Mouse (Mus musculus) forebrain, embryonic 14.5 days (tissue): ENCODE data around the gene Swsap1. TPM values are rescaled to one million over a fixed set of nuclear protein-coding genes. Genes with fewer than 3 reads are reported as not detected.

Experiments used
- ATAC-seq: fragments of 200-750 bp; cut with Nextera tagmentation; 2 replicates; pipeline ENCODE4 v1.8.0; 2017; ENCODE audit warnings: mild to moderate bottlenecking, moderate library complexity
- DNase-seq: peaks from one replicate; pipeline ENCODE4 v3.0.0-alpha.2; 2015; ENCODE audit warnings: low spot score
- H3K27ac ChIP-seq: fragments of 300-500 bp; sonication (generic); 2 replicates; pipeline ENCODE4 v1.5.1; 2014; ENCODE audit warnings: low read depth, mild to moderate bottlenecking, control low read depth, low read length, moderate library complexity
- H3K27me3 ChIP-seq: fragments of 300-500 bp; sonication (generic); replicated peaks from 2 replicates; pipeline ENCODE4 v1.6.1; 2014; ENCODE audit warnings: low read length, control low read depth, mixed read lengths; ENCODE audit not compliant: control insufficient read depth, insufficient read depth
- H3K36me3 ChIP-seq: fragments of 300-500 bp; sonication (generic); 2 replicates; pipeline ENCODE4 v1.6.1; 2014; ENCODE audit warnings: low read length, control low read depth; ENCODE audit not compliant: control insufficient read depth, insufficient read depth
- H3K4me1 ChIP-seq: fragments of 300-500 bp; sonication (generic); 2 replicates; pipeline ENCODE4 v1.6.1; 2014; ENCODE audit warnings: antibody characterized with exemption, low read length, control low read depth; ENCODE audit not compliant: control insufficient read depth, insufficient read depth
- H3K4me2 ChIP-seq: fragments of 300-500 bp; sonication (generic); 2 replicates; pipeline ENCODE4 v1.6.1; 2014; ENCODE audit warnings: mild to moderate bottlenecking, control low read depth, low read length
- H3K4me3 ChIP-seq: fragments of 300-500 bp; sonication (generic); 2 replicates; pipeline ENCODE4 v1.5.1; 2014; ENCODE audit warnings: low read depth, low read length, control low read depth
- H3K9ac ChIP-seq: fragments of 300-500 bp; sonication (generic); 2 replicates; pipeline ENCODE4 v1.6.1; 2014; ENCODE audit warnings: mild to moderate bottlenecking, low read length, control low read depth, moderate library complexity
- H3K9me3 ChIP-seq: fragments of 300-500 bp; sonication (generic); replicated peaks from 2 replicates; pipeline ENCODE4 v1.6.1; 2016; ENCODE audit warnings: low read length, control low read depth, mixed read lengths; ENCODE audit not compliant: control insufficient read depth
- WGBS: fragments of 180-500 bp; shearing (Covaris S2); extraction: QIAGEN DNeasy Blood & Tissue Kit; methylation state at CpG from one replicate; pipeline ENCODE4 v1.1.7; 2014; 5-methylcytosine and 5-hydroxymethylcytosine counted together
- polyA plus RNA-seq: library from polyadenylated mRNA; unstranded; fragments of >200 nt; fragmentation: Nextera tagmentation; extraction: Ambion mirVana; gene quantifications from 2 replicates; pipeline ENCODE4 v1.2.1, GENCODE M21; 2014

Gene Swsap1
- polyA plus RNA-seq, 1 experiment from 2014 or later, result 23.6 TPM

DNA sequence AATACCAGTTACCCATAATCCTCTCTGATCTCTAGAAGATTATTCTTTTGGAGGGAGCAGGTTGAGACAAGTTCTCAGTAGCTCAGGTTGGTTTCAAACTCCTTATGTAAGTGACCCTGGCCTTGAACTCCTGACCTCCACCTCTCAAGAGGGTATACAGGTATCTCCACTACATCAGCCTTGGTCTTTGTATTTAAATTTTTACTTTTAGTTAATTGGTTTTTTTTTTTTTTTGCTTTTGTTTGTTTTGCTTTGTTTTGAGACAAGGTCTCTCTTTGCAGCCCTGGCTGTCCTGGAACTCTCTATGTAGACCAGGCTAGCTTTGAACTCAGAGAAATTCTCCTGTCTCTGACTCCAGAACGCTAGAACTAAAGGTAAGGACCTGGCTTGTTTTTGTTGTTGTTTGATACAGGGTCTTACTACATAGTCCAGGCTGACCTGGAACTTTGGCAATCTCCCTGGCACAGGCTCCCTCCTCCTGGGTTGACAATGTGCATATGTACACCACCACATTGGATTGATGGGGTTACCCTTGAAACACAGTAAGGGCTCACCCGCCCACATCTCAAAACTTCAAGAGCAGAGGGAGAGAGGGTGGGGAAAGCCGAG lies 32.0 kb upstream of the Swsap1 start:
- Histone ChIP-seq H3K36me3 (no peaks in the 10 kb centered on the region), H3K27me3 (no peaks in the 10 kb centered on the region), H3K9ac (no peak overlapping the region), H3K27ac (no peak overlapping the region), H3K4me1 (peaks cover 7% of the 10 kb centered on the region; the same call in 1 of the 2 replicates), H3K4me2 (no peak overlapping the region), H3K9me3 (no peaks in the 10 kb centered on the region), H3K4me3 (no peak overlapping the region)
- ATAC-seq (no peak), DNase-seq (no peak)
- 90% methylated on average over 3 of the region's 3 CpGs for WGBS

DNA sequence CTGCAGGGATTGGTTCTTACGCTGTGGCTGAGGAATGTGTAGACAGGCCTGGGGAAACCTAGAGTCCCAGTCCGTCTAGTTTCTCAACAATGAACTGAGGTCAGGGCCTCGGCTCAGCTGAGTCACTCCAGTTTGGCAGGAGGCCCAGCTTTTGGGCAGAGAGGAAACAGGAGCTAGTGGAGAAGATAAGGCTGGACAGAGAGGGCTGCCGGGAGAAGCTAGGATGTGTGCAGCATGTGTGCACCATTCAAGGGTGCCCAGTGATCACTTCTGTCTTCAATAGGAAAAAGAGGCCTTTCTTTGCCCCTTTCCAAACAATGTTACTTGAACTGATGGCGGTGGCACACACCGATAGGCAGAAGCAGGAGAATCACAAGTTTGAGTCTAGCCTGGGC lies 31.5 kb upstream of the Swsap1 start:
- no peak overlapping the region for H3K27ac ChIP-seq
- H3K36me3 ChIP-seq, result no peaks in the 10 kb centered on the region
- no peaks in the 10 kb centered on the region for H3K27me3 ChIP-seq
- no peak overlapping the region for H3K9ac ChIP-seq
- no peak for DNase-seq
- ATAC-seq, result no peak
- no peak overlapping the region for H3K4me3 ChIP-seq
- 77% methylated on average over 6 of the region's 6 CpGs for WGBS
- H3K4me2 ChIP-seq, result no peak overlapping the region
- H3K9me3 ChIP-seq, result no peaks in the 10 kb centered on the region
- H3K4me1 ChIP-seq, result peaks cover 7% of the 10 kb centered on the region; the same call in 1 of the 2 replicates

DNA sequence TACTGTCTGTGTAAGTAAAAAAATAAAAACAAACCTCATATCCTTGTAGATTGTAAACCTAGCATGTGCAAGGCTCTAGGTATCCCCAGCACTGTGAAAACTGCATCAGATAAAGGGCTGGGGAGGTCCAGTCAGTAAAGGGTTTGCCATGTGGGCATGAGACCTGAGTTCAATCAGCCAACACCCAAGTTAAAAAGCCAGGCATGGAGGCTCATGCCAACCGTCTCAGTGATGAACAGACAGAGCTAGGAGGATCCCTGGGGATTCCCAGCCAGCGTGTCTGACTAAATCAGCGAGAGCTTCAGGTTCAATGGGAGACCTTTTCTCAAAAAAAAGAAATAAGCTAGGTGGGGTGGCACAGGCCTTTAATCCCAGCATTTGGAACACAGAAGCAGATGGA lies 30.5 kb upstream of the Swsap1 start:
- H3K4me2 ChIP-seq, result no peak overlapping the region
- H3K9me3 ChIP-seq, result no peaks in the 10 kb centered on the region
- 91% methylated on average over 3 of the region's 3 CpGs for WGBS
- no peaks in the 10 kb centered on the region for H3K27me3 ChIP-seq
- no peak overlapping the region for H3K9ac ChIP-seq
- H3K4me1 ChIP-seq, result peaks cover 7% of the 10 kb centered on the region; the same call in 1 of the 2 replicates
- no peaks in the 10 kb centered on the region for H3K36me3 ChIP-seq
- ATAC-seq (no peak), DNase-seq (no peak)
- H3K4me3 ChIP-seq, result no peak overlapping the region
- H3K27ac ChIP-seq, result no peak overlapping the region

DNA sequence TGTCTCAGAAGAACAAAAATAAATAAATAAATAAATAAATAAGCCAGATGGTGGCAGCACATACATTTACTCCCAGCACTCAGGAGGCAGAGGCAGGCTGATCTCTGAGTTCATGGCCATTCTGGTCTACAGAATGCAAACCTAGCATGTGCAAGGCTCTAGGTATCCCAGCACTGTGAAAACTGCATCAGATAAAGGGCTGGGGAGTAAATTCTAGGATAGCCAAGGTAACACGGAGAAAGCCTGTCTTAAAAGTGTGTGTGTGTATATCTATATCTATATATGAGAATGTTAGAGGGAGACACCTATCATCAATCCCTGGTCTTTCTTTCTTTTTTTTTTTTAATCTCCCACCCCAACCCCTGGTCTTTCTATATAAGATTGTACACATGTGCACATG lies 30.0 kb upstream of the Swsap1 start:
- H3K4me2 ChIP-seq, result no peak overlapping the region

DNA sequence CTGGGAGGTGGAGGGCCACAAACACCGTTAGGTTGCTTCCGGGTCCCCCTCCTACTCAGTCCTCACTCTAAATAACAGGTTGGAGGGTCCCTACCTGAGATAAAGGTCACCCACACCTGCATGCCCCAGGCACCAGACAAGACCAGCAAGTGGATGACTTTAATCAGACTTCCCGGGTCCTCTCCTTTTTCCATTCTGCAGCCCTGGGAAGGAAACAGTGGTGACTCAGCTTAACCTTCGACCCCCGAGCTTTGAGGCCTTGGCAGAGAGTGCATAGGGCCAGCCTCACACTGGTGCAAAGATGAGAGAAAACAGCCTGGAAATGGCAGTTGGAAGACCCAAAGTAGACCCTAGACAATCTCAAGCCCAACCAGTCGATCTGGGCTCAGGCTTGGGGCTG lies 29.4 kb upstream of the Swsap1 start:
- ATAC-seq (no peak), DNase-seq (no peak)
- Histone ChIP-seq H3K9me3 (no peaks in the 10 kb centered on the region), H3K4me2 (peak overlapping the region; percentile 62), H3K27ac (no peak overlapping the region), H3K4me3 (no peak overlapping the region), H3K27me3 (no peaks in the 10 kb centered on the region), H3K9ac (no peak overlapping the region; the same call in 1 of the 2 replicates), H3K4me1 (peaks cover 7% of the 10 kb centered on the region; the same call in 1 of the 2 replicates), H3K36me3 (no peaks in the 10 kb centered on the region)
- 88% methylated on average over 6 of the region's 6 CpGs for WGBS

More for the DNA sequence above, 30.0 kb upstream of the Swsap1 start:
- H3K9me3 ChIP-seq, result no peaks in the 10 kb centered on the region
- 100% methylated on average over 1 of the region's 1 CpGs for WGBS
- H3K36me3 ChIP-seq, result no peaks in the 10 kb centered on the region
- peaks cover 7% of the 10 kb centered on the region; the same call in 1 of the 2 replicates for H3K4me1 ChIP-seq
- H3K4me3 ChIP-seq, result no peak overlapping the region
- H3K27ac ChIP-seq, result no peak overlapping the region
- DNase-seq (no peak), ATAC-seq (no peak)
- H3K27me3 ChIP-seq, result no peaks in the 10 kb centered on the region
- H3K9ac ChIP-seq, result no peak overlapping the region

DNA sequence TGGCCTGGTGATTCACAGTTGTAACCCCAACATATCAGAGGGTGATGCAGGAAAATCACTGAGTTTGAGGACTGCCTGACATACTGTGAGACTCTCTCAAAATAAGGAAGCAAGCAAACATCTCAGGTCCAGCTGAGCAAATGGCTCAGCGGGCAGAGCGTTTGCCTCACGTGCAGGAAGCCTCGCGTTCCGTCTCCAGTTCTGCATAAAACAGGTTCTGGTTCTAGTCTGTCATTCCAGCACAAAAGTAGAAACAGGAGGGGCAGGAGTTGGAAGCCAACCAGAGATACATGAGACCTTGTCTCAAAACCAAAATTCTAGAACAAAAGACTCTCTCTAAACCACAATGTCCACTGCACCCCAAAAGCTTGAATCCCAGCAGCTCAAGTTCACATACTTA lies 28.8 kb upstream of the Swsap1 start:
- H3K9ac ChIP-seq, result peak overlapping the region; percentile 61
- H3K4me3 ChIP-seq, result peak overlapping the region; percentile 40
- H3K9me3 ChIP-seq, result no peaks in the 10 kb centered on the region
- peak overlapping the region; percentile 62 for H3K4me2 ChIP-seq
- ATAC-seq (no peak), DNase-seq (no peak)
- peaks cover 7% of the 10 kb centered on the region; the same call in 1 of the 2 replicates for H3K4me1 ChIP-seq
- H3K27me3 ChIP-seq, result no peaks in the 10 kb centered on the region
- H3K27ac ChIP-seq, result peak overlapping the region; percentile 40; the same call in 1 of the 2 replicates
- WGBS, result 3% methylated on average over 6 of the region's 6 CpGs
- no peaks in the 10 kb centered on the region for H3K36me3 ChIP-seq

DNA sequence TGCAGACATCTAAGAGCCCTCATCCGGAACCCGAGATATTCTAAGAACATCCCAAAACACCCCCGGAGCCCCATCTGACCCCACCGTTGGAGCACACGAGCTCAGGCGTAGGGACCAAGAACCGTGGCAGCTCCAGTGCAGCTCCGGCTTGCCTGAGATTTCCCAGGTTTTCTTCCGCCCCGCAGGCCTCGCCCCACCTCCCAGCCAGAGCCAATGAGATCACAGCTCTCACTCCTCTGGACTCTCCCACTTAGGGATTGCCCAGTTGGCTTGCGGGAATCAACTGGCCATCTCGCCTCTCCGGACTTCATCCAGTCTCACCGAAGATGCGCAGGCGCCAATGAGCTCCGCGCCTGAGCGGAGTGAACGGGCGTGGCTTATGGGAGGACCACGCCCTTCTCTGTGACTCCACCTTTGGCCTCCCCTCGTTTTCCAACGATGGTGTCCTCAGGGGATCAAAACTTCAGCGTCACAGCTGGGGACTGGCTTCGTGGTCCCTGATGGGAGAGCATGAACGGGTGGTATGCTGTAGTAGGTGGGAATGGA lies 28.3 kb upstream of the Swsap1 start, which contains the start of the genes Ccdc159 and Tmem205:
Gene Ccdc159 (plus strand): TSS at position 264 of the 546 bp plus-strand sequence.
Gene Tmem205 (minus strand): TSS at position 349 of the 546 bp plus-strand sequence.
- peak within 1 kb of the TSS; percentile 40 for H3K27ac ChIP-seq
- WGBS, result under 1% methylated on average over 28 of the region's 28 CpGs

DNA sequence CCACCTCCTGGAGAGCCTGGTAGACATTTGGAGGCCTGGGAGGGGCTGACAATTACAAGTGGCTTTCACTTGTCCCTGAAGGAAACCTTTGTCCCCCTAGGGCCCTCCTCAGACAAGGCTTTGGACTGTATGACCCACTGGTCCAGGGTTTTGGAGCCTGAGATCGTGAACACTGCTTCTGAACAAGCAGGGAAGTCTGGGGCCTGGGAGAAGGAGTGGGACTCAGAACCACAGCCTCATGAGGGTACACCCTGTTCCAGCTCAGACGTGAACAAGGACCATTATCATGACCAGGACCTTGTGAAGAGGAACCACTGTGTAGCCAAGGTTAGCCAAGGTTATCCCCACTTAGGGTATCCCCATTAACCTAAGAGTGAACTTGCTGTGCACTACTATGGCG lies 26.3 kb upstream of the Swsap1 start:
- Histone ChIP-seq H3K4me1 (peaks cover 7% of the 10 kb centered on the region; the same call in 1 of the 2 replicates), H3K27me3 (no peaks in the 10 kb centered on the region), H3K36me3 (no peaks in the 10 kb centered on the region), H3K4me3 (no peak overlapping the region), H3K27ac (no peak overlapping the region), H3K9ac (no peak overlapping the region), H3K4me2 (no peak overlapping the region), H3K9me3 (no peaks in the 10 kb centered on the region)
- no peak for DNase-seq
- no peak for ATAC-seq
- WGBS, result 90% methylated on average over 3 of the region's 3 CpGs

More for the DNA sequence above, 28.3 kb upstream of the Swsap1 start, which contains the start of the genes Ccdc159 and Tmem205:
- Histone ChIP-seq H3K36me3 (no peaks in the 10 kb centered on the region), H3K4me1 (peaks cover 7% of the 10 kb centered on the region; the same call in 1 of the 2 replicates), H3K9me3 (no peaks in the 10 kb centered on the region), H3K27me3 (no peaks in the 10 kb centered on the region), H3K9ac (peak within 1 kb of the TSS; percentile 61), H3K4me3 (peak within 1 kb of the TSS; percentile 40), H3K4me2 (peak within 1 kb of the TSS; percentile 62)
- DNase-seq, result peak; percentile 97
- peak; percentile 97 for ATAC-seq

DNA sequence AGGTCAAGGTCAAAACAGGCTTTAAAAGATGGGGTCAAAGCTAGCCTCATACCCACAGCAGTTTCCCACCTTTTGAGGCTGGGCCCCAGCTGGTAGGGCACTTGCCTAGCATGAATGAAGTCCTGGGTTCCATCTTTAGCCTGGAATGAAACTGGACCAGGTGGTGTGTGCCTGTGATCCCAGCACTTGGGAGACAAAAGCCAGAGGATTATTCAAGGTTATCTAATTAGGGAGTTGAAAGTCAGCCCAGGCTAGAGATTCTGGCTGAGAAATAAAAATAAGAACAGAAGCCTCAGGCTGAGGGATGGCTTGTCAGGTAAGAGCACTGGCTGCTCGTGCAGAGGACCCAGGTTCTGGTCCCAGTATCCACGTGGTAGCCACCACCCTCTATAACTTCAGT lies 23.5 kb upstream of the Swsap1 start:
- DNase-seq, result no peak
- Histone ChIP-seq H3K4me1 (peaks cover 3% of the 10 kb centered on the region; the same call in 1 of the 2 replicates), H3K9ac (no peak overlapping the region), H3K9me3 (no peaks in the 10 kb centered on the region), H3K27me3 (no peaks in the 10 kb centered on the region; the same call in 1 of the 2 replicates), H3K27ac (no peak overlapping the region), H3K4me3 (no peak overlapping the region), H3K4me2 (no peak overlapping the region), H3K36me3 (no peaks in the 10 kb centered on the region)
- WGBS, result 60% methylated on average over 2 of the region's 2 CpGs
- no peak for ATAC-seq
